Mouse (Mus musculus) hindlimb bud, embryonic 11.5 days (tissue): ENCODE data around the gene Tmem135.

ENCODE experiments used
- DNase-seq: peaks from one replicate; pipeline ENCODE4 v3.0.0-alpha.2; 2012; ENCODE audit warnings: low read depth, low spot score; ENCODE audit errors: extremely low spot score

Tmem135 gene

GRCm38 (mm10) chr7:89126063-89126882 is 277.7 kb downstream of the Tmem135 start:
- peak; percentile 12 for DNase-seq

DNA sequence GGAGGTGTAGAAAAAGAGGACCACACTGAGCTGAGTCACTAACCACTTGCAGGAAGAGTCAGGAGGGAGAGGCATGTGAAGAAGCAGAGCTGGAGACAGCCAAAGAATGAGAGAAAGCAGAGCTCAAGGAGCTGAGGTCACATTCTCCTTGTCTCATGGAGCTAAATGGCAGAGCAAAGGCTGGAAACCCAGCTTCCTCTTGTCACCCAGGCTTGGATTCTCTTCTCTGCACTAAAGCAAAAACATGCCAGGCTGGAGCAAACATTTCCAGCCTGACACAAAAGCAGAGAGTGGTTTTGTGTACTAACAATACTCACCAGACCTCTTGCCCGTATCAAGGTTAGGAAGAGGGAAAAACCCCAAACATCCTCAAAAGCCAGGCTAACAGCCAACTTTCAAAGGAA is 287.8 kb downstream of the Tmem135 start:
- DNase-seq: no peak

DNA sequence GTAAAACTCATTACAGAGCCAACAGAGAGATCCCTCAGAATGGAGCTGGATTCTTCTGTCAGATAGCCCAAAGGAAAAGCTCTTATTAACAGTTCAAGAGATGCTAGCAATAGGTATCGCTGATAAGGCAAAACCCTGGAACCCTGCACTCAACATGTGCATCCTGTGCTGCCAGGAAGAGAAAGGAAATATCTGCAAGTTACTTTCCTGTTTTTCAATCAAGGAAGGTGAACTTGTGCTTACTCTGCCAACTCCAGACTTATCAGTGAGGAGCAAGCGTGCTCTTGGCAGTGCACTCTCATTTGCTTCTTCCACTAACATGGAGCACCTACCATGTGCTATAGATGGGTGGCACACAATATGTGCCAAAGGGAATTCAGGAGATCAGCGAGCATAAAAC is 288.4 kb downstream of the Tmem135 start:
- no peak for DNase-seq

GRCm38 (mm10) chr7:89106421-89106820 is 297.6 kb downstream of the Tmem135 start:
- DNase-seq: no peak

DNA sequence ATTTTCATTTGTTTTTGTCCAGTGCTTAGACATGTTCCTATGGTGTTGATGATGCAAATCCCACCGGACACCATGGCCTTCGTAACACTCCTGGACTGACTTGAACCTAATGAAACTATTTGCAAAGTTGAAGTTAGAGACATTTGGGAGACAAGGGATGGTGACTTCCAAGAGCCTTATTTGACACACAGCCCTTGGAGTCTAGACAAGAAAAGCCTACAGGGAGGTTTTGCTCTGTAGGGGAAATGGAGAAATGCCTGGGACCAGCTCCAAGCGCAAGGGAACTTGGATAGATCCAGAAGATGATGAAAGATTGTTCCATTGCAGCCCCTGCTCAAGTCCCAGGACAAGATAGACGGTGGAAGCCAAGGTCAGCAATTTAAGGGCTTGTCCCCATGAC is 304.3 kb downstream of the Tmem135 start:
- DNase-seq: no peak
